In genomic region chr4:132048995-132049404, GRCm38 (mm10) we compare ENCODE assay signal across 8 mouse cellular contexts. TPM values are rescaled to one million over a fixed set of nuclear protein-coding genes. Genes with fewer than 3 reads are reported as not detected.
DNase-seq lines count a peak whose midpoint lies in the region; ATAC-seq and TF ChIP-seq lines count a peak whose summit lies in the region.

No protein-coding gene starts in this region.

- peak; percentile 100 for ATAC-seq in lung, embryonic 15.5 days (ENCODE audit: borderline replicate concordance, extremely low read depth, low FRiP score, low TSS enrichment)

- TF ChIP-seq POLR2A in thymus, adult 2 months (IDR thresholded peaks at IDR 0.05; ENCODE audit: control insufficient read depth, extremely low read depth, insufficient read depth, low read length, poor library complexity), result peak; percentile 77

- whole genome bisulfite sequencing in hindbrain, embryonic 10.5 days, result 2% methylated on average over 44 of the region's 46 CpGs
- under 1% methylated on average over 24 of the region's 46 CpGs for WGBS in lung, embryonic 15.5 days
- 2% methylated on average over 30 of the region's 46 CpGs for WGBS in thymus, adult 2 months

- H3K4me1 ChIP-seq in hindbrain, embryonic 10.5 days (replicated peaks), result peaks cover 57% of the 10 kb centered on the region
- peaks cover 16% of the 10 kb centered on the region for H3K4me1 ChIP-seq in lung, embryonic 15.5 days
- H3K4me1 ChIP-seq in thymus, adult 2 months (replicated peaks; ENCODE audit: control insufficient read depth, insufficient read depth, low read length), result peaks cover 24% of the 10 kb centered on the region

- H3K9me3 ChIP-seq in hindbrain, embryonic 10.5 days, result no peaks in the 10 kb centered on the region
- no peaks in the 10 kb centered on the region for H3K9me3 ChIP-seq in lung, embryonic 15.5 days

- peak overlapping the region; percentile 99 for H3K27ac ChIP-seq in hindbrain, embryonic 10.5 days
- peak overlapping the region; percentile 92 for H3K27ac ChIP-seq in lung, embryonic 15.5 days
- no peak overlapping the region for H3K27ac ChIP-seq in thymus, adult 2 months (ENCODE audit: control insufficient read depth, insufficient read depth, low read length)

- TF ChIP-seq CTCF in thymus, adult 2 months (IDR thresholded peaks at IDR 0.05; ENCODE audit: borderline replicate concordance, control insufficient read depth, extremely low read depth, insufficient read depth, low read length, poor library complexity), result 0 out of 2 replicates have a peak, but pooled peaks have one; percentile 27

- peaks cover 12% of the 10 kb centered on the region; the same call in 1 of the 2 replicates for H3K27me3 ChIP-seq in hindbrain, embryonic 10.5 days (ENCODE audit: insufficient read depth, poor library complexity, severe bottlenecking)
- no peaks in the 10 kb centered on the region for H3K27me3 ChIP-seq in lung, embryonic 15.5 days
- no peaks in the 10 kb centered on the region for H3K27me3 ChIP-seq in thymus, adult 2 months (ENCODE audit: control insufficient read depth, insufficient read depth, low read length)

- peak; percentile 98 for DNase-seq in Muller cell, postnatal 12 days (ENCODE audit: inconsistent ontology term)
- DNase-seq in cerebellum, adult 9-11 months, result peak; percentile 96
- peak; percentile 67 to 78 for DNase-seq in frontal cortex, adult 2 months (ENCODE audit: extremely low spot score in 1 of 2, low spot score in 1 of 2)
- peak; percentile 95 for DNase-seq in hindbrain, embryonic 10.5 days (ENCODE audit: low spot score)
- peak; percentile 30 for DNase-seq in layer of hippocampus, adult 9-10 months (ENCODE audit: low spot score)
- peak; percentile 93 for DNase-seq in ovary, adult 18-20 months (ENCODE audit: low spot score)
- DNase-seq in thymus, adult 2 months, result peak; percentile 91

- no peaks in the 10 kb centered on the region for H3K36me3 ChIP-seq in hindbrain, embryonic 10.5 days
- no peaks in the 10 kb centered on the region for H3K36me3 ChIP-seq in lung, embryonic 15.5 days
- no peaks in the 10 kb centered on the region for H3K36me3 ChIP-seq in thymus, adult 2 months (ENCODE audit: control insufficient read depth, insufficient read depth, low read length)

- H3K4me3 ChIP-seq in hindbrain, embryonic 10.5 days, result peak overlapping the region; percentile 97
- peak overlapping the region; percentile 69 for H3K4me3 ChIP-seq in lung, embryonic 15.5 days
- H3K4me3 ChIP-seq in thymus, adult 2 months (ENCODE audit: control insufficient read depth, insufficient read depth, low read length), result peak overlapping the region; percentile 96

- peak overlapping the region; percentile 88 for H3K9ac ChIP-seq in lung, embryonic 15.5 days

- peak overlapping the region; percentile 92 for H3K4me2 ChIP-seq in lung, embryonic 15.5 days

RNA-seq across cellular contexts. Expression of gene Gm10300, which starts 25.5 kb away (rescaled TPM):
- 0.06 TPM in 1 of 2 replicates, not detected in the other for polyA plus RNA-seq in frontal cortex, adult 2 months (2012; rRNA removed)
- 0.14 TPM in 1 of 2 replicates, not detected in the other for polyA plus RNA-seq in hindbrain, embryonic 10.5 days (2016; fragmentation: Nextera tagmentation; extraction: Ambion mirVana)
- polyA plus RNA-seq in lung, embryonic 15.5 days (2015; fragmentation: Nextera tagmentation; extraction: Ambion mirVana), result 0.06 and 0.09 TPM in 2 replicates
- 0.07 and 0.10 TPM in 2 replicates for polyA plus RNA-seq in thymus, adult 2 months (2012; rRNA removed)

RNA-seq across cellular contexts. Expression of gene Epb41, which starts 26.1 kb away (rescaled TPM):
- polyA plus RNA-seq in frontal cortex, adult 2 months (2012; rRNA removed), result 29.1 and 29.3 TPM in 2 replicates
- polyA plus RNA-seq in hindbrain, embryonic 10.5 days (2016; fragmentation: Nextera tagmentation; extraction: Ambion mirVana), result 154 and 173 TPM in 2 replicates
- 62.2 and 65.0 TPM in 2 replicates for polyA plus RNA-seq in lung, embryonic 15.5 days (2015; fragmentation: Nextera tagmentation; extraction: Ambion mirVana)
- polyA plus RNA-seq in thymus, adult 2 months (2012; rRNA removed), result 103 and 119 TPM in 2 replicates

Comparison
In these comparisons a context has a peak if more than half of its experiments do, and no peak if none do; other contexts are left out.
1. DNase-seq: peak in every context shown above with its lines; median percentile 98 in Muller cell, postnatal 12 days; 96 in cerebellum, adult 9-11 months; 95 in hindbrain, embryonic 10.5 days; 93 in ovary, adult 18-20 months; 91 in thymus, adult 2 months; 72 in frontal cortex, adult 2 months; 30 in layer of hippocampus, adult 9-10 months.